Comparison of ENCODE assay signal across 39 mouse cellular contexts in the genomic region with DNA sequence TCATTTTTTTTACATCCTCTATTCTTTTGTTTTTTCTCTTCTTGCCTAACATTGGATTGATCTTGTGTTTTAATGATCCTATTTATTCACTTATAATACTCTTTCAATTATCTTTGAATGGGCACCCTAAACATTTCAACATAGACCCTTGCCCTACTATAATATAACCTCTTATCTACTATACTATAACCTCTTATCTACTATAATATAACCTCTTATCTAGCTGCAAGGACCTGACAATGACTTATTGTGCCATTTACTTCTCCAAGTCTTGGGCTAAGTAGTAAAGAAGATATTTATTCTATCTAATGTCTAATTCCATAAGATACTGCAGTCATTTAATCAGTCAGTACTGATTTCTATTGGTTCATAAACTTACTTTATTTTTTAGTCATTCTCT. TPM values are rescaled to one million over a fixed set of nuclear protein-coding genes. Genes with fewer than 3 reads are reported as not detected.
"Had no signal": no experiment of that assay in that cellular context is flagged by ENCODE, and none has a peak within 500 bp of the region (broad histone marks: within the 10 kb centered on the region; RNA-seq: fewer than 3 reads in every experiment).

No protein-coding gene starts in this region.

- H3K4me2 ChIP-seq: limb, embryonic 12.5 days; limb, embryonic 13.5 days; limb, embryonic 15.5 days; liver, embryonic 11.5 days; liver, embryonic 12.5 days; liver, embryonic 13.5 days; liver, embryonic 15.5 days; lung, embryonic 14.5 days; lung, embryonic 15.5 days; midbrain, embryonic 11.5 days; midbrain, embryonic 12.5 days; midbrain, embryonic 13.5 days; midbrain, embryonic 15.5 days; neural tube, embryonic 12.5 days had no signal

- H3K9me3 ChIP-seq: limb, embryonic 10.5 days; limb, embryonic 12.5 days; limb, embryonic 13.5 days; limb, embryonic 15.5 days; liver, embryonic 12.5 days; liver, embryonic 13.5 days; liver, embryonic 15.5 days; lung, embryonic 15.5 days; megakaryocyte, embryonic 14.5 days; midbrain, embryonic 10.5 days; midbrain, embryonic 12.5 days; midbrain, embryonic 13.5 days; midbrain, embryonic 15.5 days; neural tube, embryonic 12.5 days had no signal

- H3K9ac ChIP-seq: limb, embryonic 12.5 days; limb, embryonic 13.5 days; limb, embryonic 15.5 days; liver, embryonic 12.5 days; liver, embryonic 13.5 days; liver, embryonic 14.5 days; liver, embryonic 15.5 days; liver, postnatal 0 days; lung, embryonic 14.5 days; lung, embryonic 15.5 days; midbrain, embryonic 12.5 days; midbrain, embryonic 13.5 days; midbrain, embryonic 15.5 days; neural tube, embryonic 12.5 days had no signal

- H3K4me3 ChIP-seq: limb, embryonic 10.5 days; limb, embryonic 12.5 days; limb, embryonic 13.5 days; limb, embryonic 15.5 days; liver, embryonic 12.5 days; liver, embryonic 13.5 days; liver, embryonic 15.5 days; lung, embryonic 15.5 days; megakaryocyte, embryonic 14.5 days; midbrain, embryonic 10.5 days; midbrain, embryonic 12.5 days; midbrain, embryonic 13.5 days; midbrain, embryonic 15.5 days; myocyte; neural tube, embryonic 12.5 days had no signal

- H3K36me3 ChIP-seq: liver, embryonic 12.5 days; liver, embryonic 13.5 days; liver, embryonic 15.5 days; neural tube, embryonic 12.5 days had no signal

- H3K4me1 ChIP-seq: limb, embryonic 10.5 days; limb, embryonic 12.5 days; limb, embryonic 13.5 days; limb, embryonic 15.5 days; liver, embryonic 13.5 days; liver, embryonic 15.5 days; lung, embryonic 15.5 days; midbrain, embryonic 10.5 days; midbrain, embryonic 12.5 days; midbrain, embryonic 13.5 days; midbrain, embryonic 15.5 days; neural tube, embryonic 12.5 days had no signal

- DNase-seq: left cerebral cortex, postnatal 4 days; liver; liver, embryonic 13.5 days; liver, postnatal 0 days; lung, adult 18-20 months; lung, adult 2 months; lung, embryonic 14.5 days; lung, postnatal 10 days; lung, postnatal 14 days; lung, postnatal 36 days; lung, postnatal 4 days; midbrain, embryonic 14.5 days had no signal

- H3K27me3 ChIP-seq: limb, embryonic 12.5 days; limb, embryonic 13.5 days; limb, embryonic 15.5 days; liver, embryonic 12.5 days; liver, embryonic 13.5 days; liver, embryonic 15.5 days; lung, embryonic 15.5 days; megakaryocyte, embryonic 14.5 days; midbrain, embryonic 12.5 days; midbrain, embryonic 13.5 days; midbrain, embryonic 15.5 days; neural tube, embryonic 12.5 days had no signal

- H3K27ac ChIP-seq: limb, embryonic 10.5 days; limb, embryonic 12.5 days; limb, embryonic 13.5 days; limb, embryonic 15.5 days; liver, embryonic 12.5 days; liver, embryonic 13.5 days; liver, embryonic 14.5 days; liver, embryonic 15.5 days; lung, embryonic 15.5 days; macrophage; midbrain, embryonic 10.5 days; midbrain, embryonic 12.5 days; midbrain, embryonic 13.5 days; midbrain, embryonic 15.5 days; neural tube, embryonic 12.5 days had no signal

- ATAC-seq: liver, embryonic 12.5 days; liver, postnatal 0 days; lung, postnatal 0 days; midbrain, embryonic 13.5 days; midbrain, embryonic 15.5 days; midbrain, embryonic 16.5 days had no signal

RNA-seq across cellular contexts. Expression of gene Gm11027, which starts 36.8 kb away (rescaled TPM):
- polyA plus RNA-seq: limb, embryonic 10.5 days; limb, embryonic 11.5 days; limb, embryonic 12.5 days; limb, embryonic 13.5 days; limb, embryonic 14.5 days; limb, embryonic 15.5 days; liver, adult 2 months; liver, embryonic 11.5 days; liver, embryonic 12.5 days; liver, embryonic 13.5 days; liver, embryonic 14.5 days; liver, embryonic 15.5 days; liver, embryonic 16.5 days; liver, postnatal 0 days; lung, adult 2 months; lung, embryonic 14.5 days; lung, embryonic 15.5 days; lung, embryonic 16.5 days; lung, postnatal 0 days; macrophage; midbrain, embryonic 10.5 days; midbrain, embryonic 11.5 days; midbrain, embryonic 12.5 days; midbrain, embryonic 13.5 days; midbrain, embryonic 14.5 days; midbrain, embryonic 15.5 days; midbrain, embryonic 16.5 days; midbrain, postnatal 0 days; myocyte; neural tube, embryonic 11.5 days; neural tube, embryonic 12.5 days had no signal
